Mouse (Mus musculus): ENCODE measurements around the gene Gnai2.
A peak's percentile ranks its signal among the peaks of the same experiment; 100 is the strongest.

The Gnai2 gene

DNA sequence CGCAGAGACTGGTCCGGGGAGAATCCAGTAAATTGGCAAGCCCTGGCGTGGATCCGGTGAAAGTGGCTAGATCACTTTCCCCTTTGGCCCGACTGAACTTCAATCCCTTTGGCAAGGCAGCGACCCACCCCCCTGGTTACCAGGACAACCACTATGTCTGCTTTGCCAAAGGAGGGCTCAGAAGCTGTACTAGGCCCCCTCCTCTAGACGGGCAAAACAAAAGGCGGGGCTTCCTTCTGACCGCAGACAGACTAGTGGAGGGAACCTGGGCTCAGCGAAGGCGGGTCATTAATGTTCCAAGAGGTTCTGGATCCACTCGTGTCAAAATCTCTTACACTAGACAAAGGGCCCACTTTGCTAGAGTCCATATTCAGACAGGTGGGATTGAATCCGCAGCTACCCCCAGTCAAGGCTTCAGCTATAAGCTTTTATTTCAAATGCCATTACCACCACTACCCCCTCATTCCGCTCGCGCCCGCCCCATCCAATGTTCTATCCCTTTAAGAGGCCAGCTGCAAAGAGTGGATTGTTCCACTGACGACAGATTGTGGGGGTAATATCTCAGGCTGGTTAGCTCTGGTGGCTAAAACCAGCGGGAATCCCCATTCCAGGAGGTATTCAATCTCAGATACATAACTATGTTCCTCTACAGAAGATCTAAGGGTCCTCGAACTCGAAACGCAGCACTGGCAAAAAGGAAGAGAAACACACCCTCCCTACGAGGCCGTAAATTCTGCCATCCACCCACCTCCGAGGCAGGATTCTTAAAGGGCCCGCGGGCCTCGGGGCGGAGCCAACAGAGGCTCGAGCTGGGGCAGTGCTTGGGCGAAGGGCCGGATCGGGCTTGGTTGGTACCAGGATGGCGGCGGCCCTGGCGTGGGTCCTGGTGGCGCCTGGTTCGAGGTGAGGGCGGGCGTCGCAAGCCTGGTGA, 66.6 kb downstream of the Gnai2 start:
- peak; percentile 92 for DNase-seq (ENCODE audit: low read depth)

DNA sequence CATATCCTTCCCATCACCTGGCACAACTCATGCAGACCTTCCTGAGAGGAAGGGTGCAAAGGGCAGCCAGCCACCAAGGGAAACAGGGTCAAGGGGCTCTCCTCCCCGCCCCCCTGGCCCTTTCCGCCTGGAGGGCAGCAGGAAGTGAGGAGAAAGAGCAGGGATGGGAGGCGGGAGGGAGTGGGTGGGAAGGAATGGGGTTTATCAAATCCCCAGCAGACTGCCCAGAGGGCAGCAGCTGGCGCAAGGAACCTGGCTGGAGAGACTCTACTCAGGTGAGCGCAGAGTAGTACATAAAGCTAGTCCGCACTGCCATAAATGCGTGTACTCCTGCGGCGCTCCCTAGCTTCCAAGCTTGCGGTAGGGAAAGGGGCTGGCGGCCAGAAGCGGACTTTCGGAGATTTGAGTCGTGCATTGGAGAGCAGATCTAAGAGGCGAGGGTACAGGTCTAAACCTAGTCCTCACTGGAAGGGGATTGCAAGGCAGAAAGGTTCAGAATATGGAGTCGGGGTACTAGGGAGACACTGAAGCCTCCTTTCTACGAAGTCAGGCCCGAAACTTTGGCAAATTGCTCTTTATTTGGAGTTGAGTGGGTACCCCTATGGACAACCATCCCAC, 67.4 kb downstream of the Gnai2 start, which contains the start of gene Hyal2:
Gene Hyal2, plus strand, starts transcription at position 244 of the 618 bp plus-strand sequence.
- DNase-seq (ENCODE audit: low read depth), result no peak

DNA sequence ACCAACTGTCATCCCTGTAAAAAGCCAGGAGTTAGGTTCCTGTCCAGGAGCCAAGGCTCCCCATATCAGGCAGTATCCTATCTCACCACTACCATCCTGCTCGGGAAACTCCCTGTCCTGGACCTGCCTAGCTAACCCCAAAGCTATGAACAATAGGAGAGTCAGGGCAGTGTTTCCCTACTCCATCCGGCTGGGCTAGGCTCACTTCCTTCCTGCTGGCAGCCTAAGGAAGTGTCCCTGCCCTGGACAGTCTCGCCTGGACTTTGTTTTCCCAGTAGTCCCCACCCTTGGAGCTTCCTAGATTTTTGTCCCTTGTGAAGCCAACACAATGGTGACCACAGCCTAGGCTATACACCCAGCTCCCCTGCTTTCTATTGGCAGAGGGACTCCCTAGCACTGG, 68.3 kb downstream of the Gnai2 start:
- DNase-seq (ENCODE audit: low read depth), result no peak

DNA sequence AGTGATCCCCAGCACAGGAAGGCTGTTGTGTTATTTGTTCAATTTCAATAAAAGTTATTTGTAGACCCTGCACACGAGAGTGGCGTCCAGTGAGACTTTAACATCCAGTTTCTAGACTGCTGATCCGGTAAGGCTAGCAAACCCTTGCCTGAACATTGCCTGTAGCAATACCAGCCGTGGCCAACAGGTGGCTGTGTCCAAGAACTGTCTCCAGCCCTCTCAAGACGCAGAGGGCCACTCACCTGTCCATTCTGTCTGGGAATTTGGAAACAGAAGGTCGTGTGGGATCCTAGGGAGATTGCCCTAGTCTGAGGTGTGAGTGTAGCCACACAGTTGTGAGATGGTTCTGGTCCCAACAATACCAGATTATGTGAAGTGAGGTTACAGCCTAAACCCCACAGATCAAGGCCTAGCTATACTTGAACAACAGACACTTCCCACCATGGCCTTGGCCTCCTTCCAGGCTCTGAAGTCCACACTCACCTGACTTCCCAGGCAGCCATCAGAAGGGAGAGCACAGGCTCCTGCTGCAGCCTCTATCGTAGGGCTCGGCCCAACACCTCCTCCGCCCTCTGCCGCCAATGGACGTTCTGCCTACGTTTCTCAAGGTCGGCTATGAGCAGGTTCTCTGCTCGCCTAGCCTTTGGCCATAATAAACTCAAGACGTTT, 69.0 kb downstream of the Gnai2 start:
- peak; percentile 79 for DNase-seq (ENCODE audit: low read depth)

DNA sequence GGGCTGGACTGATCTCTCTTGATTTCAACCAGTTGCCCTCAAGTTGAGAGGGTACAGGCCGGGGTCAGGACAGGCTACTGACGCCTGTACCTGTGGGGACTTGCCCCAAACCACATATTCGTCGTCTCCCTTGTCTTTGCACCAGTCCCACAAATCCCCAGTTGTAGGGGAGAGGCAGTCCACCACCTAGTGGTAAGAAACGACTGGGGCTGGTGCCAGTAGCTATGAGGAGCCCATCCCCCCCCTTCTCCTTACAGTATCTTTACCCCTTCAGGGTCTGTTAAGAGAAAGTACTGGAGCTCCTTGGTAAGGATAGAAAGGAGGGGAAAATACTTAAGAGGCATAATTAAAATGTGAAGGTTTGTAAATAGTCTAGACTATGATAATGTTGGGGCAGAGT, 69.6 kb downstream of the Gnai2 start:
- DNase-seq (ENCODE audit: low read depth), result peak; percentile 35

All from 416B (cell line).